Mouse (Mus musculus) adrenal gland, adult 8-10 months (tissue): ENCODE measurements around the gene Tjp1. TPM values are rescaled to one million over a fixed set of nuclear protein-coding genes. Genes with fewer than 3 reads are reported as not detected.

Source experiments
- total RNA-seq, 4 experiments: library from RNA; stranded (reverse); gene quantifications; 2 replicates each; pipeline ENCODE4 v1.2.4; 2022

Tjp1 gene
- total RNA-seq, 4 experiments from 2014 or later = 93.8 to 132 (median 112) TPM

Other genes starting within 250 kb of the Tjp1 start
- 10 to 100 TPM; 17.5 to 21.3 (median 18.7) TPM for gene Tarsl2, start 117.1 kb upstream of the Tjp1 start, total RNA-seq
- 10 to 100 TPM; 66.8 to 77.9 (median 68.9) TPM for gene Tm2d3, start 163.4 kb upstream of the Tjp1 start, total RNA-seq